Mouse (Mus musculus) cortical plate, adult 2 months (tissue): ENCODE measurements around the gene Qsox1. TPM values are rescaled to one million over a fixed set of nuclear protein-coding genes. Genes with fewer than 3 reads are reported as not detected.

Source experiments
- H3K27ac ChIP-seq: fragments of 200-500 bp; 2 replicates; pipeline ENCODE4 v1.5.1; 2012; ENCODE audit warnings: low read length, control low read depth, inconsistent platforms; ENCODE audit not compliant: insufficient read depth
- H3K4me1 ChIP-seq: fragments of 200-500 bp; 2 replicates; pipeline ENCODE4 v1.6.1; 2011; ENCODE audit warnings: low read length; ENCODE audit not compliant: control insufficient read depth, insufficient read depth
- H3K4me3 ChIP-seq: fragments of 200-500 bp; 2 replicates; pipeline ENCODE4 v1.5.1; 2011; ENCODE audit warnings: mild to moderate bottlenecking, low read length, control low read depth; ENCODE audit not compliant: insufficient read depth
- CTCF ChIP-seq: fragments of 200-500 bp; IDR thresholded peaks from 2 replicates; pipeline ENCODE4 v1.5.1; 2011; ENCODE audit warnings: mild to moderate bottlenecking, control low read depth, low read length; ENCODE audit not compliant: insufficient read depth; ENCODE audit errors: extremely low read depth
- POLR2A ChIP-seq: fragments of 200-500 bp; IDR thresholded peaks from 2 replicates; pipeline ENCODE4 v1.6.1; 2011; ENCODE audit warnings: mild to moderate bottlenecking, low read length, control low read depth; ENCODE audit not compliant: insufficient read depth; ENCODE audit errors: extremely low read depth
- polyA plus RNA-seq: library from polyadenylated mRNA; depleted of rRNA; stranded (reverse); fragments of >200 nt; gene quantifications from 2 replicates; pipeline ENCODE4 v1.2.3, GENCODE M21; 2012; rRNA removed

The Qsox1 gene
- polyA plus RNA-seq, 1 experiment: 33.5 TPM

DNA sequence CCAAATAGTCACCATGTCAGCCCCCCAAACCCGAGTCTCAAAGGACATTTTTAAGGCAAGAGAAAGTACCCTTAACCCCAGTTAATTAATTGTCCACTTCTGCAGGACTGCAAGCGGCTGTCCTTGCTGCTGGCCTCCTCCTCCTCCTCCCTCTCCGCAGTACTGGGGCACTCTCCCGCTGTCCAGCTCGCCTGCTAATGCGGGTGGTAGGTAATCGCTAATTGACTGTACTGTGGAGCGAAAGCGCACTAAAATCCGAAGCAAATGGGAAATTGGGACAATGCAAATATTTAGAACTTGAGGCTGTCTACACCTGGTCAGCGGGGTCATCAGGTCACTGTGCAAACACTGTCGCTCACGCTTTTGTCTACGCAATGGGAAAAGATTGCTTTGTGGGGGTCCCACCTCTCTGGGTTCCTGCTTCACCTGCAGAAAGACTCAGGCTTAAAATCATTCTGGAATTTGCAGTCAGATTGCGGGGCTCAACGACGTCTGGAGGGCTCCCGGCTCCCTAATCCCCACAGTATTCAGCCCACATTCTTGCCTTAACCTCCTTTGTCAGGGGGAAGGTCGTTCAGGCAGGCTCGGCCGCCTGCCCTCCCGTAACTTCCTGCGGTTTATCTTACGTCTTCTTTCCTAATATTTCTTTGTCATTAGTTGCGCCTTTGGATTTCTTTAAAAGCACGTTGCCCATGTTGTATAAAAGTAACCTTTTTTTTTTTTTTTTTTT lies 76.4 kb downstream of the Qsox1 start:
- Histone ChIP-seq H3K27ac (no peak overlapping the region), H3K4me1 (no peaks in the 10 kb centered on the region), H3K4me3 (no peak overlapping the region)
- TF ChIP-seq CTCF: no peak
- no peak for TF ChIP-seq POLR2A

DNA sequence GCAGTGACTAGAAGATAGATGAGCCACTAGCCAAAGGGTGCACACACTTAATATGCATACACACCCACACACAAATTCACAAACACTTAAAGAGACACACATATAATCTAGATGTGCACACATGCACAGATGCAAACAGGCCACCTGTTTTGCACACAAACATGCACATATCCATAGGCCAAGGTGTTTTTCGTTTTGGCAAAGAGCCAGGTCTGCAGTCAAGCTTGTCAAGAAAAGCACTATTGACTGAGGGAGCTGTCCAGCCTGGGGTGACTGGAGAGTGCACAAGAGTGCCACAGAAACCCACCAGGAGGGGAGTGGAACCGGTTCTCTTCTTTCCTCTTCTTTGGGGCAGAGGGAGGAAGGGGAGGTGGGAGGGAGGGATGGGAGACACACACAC lies 81.5 kb downstream of the Qsox1 start:
- no peak overlapping the region for H3K27ac ChIP-seq
- no peak for TF ChIP-seq POLR2A
- no peak for TF ChIP-seq CTCF
- H3K4me3 ChIP-seq: no peak overlapping the region
- no peaks in the 10 kb centered on the region for H3K4me1 ChIP-seq

- Histone ChIP-seq H3K4me1 (no peaks in the 10 kb centered on the region), H3K4me3 (no peak overlapping the region), H3K27ac (no peak overlapping the region)
- no peak for TF ChIP-seq CTCF
- TF ChIP-seq POLR2A: no peak
Observed at GRCm38 (mm10) chr1:155729113-155729795, 83.4 kb downstream of the Qsox1 start.

DNA sequence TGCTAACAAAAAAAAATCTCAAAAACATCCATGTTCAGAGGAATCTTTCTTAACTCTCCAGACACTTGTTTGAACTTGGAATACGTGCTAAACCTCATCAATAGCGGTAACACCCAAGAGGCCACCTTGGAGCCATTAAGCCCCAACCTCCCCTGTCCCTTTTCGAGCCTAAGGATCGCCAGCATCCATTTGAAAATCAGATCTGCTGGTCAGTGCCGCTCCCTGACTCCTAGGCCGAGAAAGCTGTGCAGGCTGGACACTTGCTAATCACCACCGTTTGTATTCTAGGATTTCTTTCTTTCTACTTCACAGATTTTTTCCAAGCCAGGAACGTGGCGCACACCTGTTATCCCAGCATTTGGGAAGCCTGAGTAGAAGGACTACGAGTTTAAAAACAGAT lies 84.9 kb downstream of the Qsox1 start:
- no peak overlapping the region for H3K4me3 ChIP-seq
- no peaks in the 10 kb centered on the region for H3K4me1 ChIP-seq
- TF ChIP-seq POLR2A: no peak
- TF ChIP-seq CTCF: no peak
- no peak overlapping the region for H3K27ac ChIP-seq

Other genes with a start within 250 kb of the Qsox1 start
- 0.02 TPM in 1 of 2 replicates, not detected in the other for gene Lhx4, start 61.2 kb downstream of the Qsox1 start, polyA plus RNA-seq
- 10.9 and 11.4 TPM in 2 replicates for gene Cep350, start 160.4 kb upstream of the Qsox1 start, polyA plus RNA-seq
- 48.4 and 49.5 TPM in 2 replicates for gene Tor1aip2, start 222.5 kb upstream of the Qsox1 start, polyA plus RNA-seq
- gene Tor1aip1, start 223.6 kb upstream of the Qsox1 start, polyA plus RNA-seq: 17.9 and 18.2 TPM in 2 replicates